Mouse (Mus musculus): Measurements from ENCODE around the gene Large2.

Gene Large2

GRCm38 (mm10) chr2:92374514-92374913, at the start of gene Large2, which contains the start of gene Pex16:
Gene Large2, minus strand, starts transcription at chr2:92374869.
Gene Pex16, plus strand, starts transcription at chr2:92374676.
- peak; percentile 72 for DNase-seq

DNA sequence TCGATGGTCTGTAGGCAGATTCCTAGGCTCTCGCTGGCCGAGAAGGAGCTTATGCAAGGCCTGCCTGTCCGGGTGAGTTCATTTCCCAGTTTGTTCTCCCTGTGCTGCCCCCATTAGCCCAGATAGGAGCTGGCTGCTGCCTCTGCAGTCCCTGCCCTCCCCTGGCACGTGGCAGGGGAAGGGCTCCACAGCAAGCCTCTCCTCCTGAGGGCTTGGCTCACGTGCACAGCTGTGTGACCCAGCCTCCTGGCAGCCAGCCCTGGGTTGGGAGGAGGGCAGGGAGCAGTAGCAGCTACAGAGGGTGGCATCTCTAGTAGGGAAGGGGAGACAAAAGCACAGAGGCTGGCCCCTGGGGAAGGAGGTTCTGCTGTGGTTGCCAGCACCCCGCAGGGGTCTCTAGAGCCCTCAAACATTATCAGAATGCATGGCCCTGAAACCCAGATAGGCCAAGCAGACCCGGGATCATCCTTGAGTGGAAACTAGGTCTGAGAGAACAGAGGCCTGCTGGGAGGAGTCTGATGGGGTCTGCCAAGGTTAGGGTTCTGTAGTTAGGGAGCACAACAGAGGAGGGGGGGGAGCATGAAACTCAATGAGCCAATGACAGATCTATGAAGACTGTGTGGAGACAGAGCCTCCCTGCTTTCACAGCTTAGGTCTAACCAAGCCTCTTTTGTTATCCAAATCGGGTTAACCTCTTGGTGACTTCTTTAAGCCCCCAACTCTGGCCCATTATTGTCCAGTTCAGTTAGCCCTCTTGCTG, 49.2 kb upstream of the Large2 start:
- DNase-seq, result peak; percentile 94

DNA sequence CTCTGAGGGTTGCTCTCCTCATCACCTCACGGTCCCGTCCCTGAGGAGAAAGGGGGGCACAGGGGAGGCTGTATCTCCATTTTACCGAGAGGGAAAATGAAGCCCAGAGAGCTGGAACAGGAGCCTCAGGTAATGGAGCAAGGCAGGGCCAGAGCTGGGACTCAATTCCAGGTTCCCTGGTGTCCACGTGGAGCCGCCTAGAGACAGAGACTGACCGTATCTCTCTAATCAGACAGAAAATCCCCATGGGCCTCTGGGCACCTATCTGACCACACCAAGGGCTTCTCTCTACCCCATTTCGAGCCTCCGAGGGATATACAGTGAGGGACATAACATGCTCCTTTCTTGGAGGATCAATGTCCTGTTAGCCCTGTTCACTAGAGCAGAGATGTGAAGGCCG, 48.5 kb upstream of the Large2 start:
- DNase-seq, result no peak

DNA sequence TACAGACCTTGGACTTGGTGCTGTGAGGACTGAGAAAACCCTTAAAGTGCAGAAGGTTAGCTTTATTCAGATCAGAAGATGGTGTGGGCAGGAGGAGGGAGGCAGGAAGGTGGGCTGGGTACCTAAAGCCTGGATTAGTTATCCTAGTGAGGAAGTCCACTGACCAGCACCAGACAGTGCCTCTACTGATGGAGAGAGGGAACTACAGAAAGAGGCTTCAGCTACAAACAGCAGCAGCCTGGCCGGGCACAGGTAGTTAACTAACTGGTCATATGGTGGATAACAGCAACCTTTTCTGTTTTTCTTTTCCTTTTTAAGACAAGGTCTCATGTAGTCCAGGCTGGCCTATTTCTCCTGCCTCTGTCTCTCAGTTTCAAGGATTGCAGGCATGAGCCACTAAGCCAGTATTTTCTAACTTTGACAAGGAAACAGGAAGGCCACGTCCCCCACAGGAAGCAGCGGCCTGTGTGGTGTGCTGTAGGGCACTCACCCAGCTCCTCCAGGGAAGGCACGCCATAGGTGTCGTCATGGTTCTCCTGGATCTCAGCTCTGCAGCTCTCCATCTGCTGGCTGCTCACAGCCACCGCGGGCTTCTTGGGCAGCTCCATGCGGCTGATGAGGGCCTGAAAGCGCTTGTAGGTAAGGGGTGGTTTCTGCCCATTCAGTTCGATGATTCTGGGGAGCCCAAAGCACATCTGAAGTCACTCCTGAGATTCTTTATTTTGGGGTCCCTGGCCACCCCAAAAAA, 47.9 kb upstream of the Large2 start:
- peak; percentile 68 for DNase-seq

DNA sequence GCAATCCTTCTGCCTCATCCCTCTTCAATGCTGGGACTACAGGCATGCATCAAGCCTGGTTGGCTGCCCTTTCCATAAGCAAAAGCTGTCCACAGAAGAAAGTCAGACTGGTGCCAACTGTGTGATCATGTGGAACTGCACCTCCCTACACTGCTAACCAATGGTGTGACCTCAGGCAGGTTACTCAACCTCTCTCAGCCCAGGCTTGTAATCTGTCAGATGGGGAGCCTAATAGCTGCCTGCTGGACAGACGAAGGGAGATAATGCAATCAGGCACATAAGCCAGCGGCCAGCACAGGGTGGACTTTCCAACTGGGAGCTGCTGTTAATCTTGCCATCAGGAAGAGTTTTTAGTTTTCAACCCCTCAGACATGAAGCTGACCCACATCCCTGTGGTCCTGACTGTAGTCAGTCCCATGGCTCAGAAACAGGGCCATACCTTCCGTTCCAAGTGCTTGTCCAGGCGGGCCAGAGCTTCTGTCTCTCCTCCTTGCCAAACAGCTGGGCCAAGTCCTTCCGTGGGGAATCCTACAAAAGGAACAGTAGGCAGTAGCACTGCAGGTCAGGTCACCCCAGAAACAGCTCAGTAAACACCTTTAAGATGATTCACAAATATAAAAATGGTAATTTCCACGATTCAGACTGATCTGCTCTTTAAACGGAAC, 47.2 kb upstream of the Large2 start:
- DNase-seq, result peak; percentile 44

DNA sequence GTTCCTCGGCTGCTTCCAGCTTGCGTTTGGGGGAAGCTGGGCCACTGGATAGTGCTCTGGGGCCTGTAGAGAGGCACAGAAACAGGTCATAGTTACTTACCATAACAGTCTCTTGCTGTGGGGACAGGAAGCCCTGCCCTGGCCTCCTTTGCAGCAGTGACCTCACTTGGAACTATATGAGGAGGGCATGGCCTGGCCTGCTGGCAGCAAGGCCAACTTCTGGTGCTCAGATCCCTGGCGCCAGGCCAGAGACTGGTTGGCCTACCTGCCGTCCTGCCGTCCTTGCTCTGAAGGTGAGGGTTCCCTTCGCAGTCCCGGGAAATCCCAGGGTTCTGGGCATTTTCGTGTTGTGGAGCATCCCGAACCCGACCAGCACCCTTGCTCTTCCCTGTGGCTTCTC, 37.0 kb upstream of the Large2 start:
- peak; percentile 88 for DNase-seq

DNA sequence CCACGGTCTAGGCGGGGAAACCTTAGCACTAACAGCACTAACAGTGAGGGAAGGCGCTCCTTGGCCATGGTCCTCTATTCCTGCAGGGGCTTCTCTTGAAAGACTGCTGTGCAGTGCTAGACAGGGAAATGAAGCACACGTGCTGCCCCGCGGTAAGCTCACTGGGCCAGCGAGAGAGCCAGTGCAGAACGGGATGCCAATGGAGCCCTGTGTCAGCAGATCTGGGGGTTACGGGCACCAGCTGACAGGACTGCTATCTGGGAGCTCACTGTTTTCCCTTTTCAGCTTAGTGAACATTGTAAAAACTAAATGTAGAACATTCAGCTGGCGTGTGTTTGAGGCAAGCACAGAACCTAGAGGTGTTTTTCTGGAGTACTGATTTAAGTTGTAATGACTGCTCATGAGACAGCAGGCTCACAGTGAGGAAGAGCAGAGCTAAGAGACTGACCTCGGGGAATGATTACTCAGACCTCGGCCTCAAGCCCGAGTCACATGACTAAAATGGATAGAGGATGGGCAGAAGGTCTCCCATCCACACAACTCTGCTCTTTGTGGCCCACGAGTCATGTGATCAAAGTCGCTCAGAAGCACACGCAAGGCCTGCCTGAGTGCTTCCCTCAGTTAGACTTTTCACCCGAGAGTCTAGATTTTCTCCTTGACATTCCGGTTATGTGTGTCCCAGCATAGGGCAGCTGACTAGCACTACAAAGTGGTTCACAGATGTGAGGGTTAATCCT, 33.8 kb upstream of the Large2 start:
- no peak for DNase-seq

DNA sequence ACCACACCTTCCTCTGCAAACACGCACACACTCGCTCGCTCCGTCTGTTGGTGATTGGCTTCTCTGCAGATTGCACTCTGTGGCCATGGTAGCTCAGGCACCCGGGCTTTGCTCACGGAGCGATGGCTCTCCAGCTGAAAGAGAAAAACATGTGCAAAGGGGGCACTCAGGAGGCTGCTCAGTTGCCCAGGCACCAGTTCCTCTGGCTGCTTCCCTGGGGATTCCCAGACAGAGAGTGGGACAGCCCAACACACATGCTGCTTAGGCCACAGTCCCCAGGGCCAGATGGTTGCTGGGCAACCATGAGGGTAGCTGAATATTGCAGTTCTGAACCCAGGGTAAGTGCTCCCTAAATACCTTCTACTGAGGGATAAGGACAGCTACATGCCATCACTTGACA, 31.0 kb upstream of the Large2 start:
- DNase-seq, result peak; percentile 41

DNA sequence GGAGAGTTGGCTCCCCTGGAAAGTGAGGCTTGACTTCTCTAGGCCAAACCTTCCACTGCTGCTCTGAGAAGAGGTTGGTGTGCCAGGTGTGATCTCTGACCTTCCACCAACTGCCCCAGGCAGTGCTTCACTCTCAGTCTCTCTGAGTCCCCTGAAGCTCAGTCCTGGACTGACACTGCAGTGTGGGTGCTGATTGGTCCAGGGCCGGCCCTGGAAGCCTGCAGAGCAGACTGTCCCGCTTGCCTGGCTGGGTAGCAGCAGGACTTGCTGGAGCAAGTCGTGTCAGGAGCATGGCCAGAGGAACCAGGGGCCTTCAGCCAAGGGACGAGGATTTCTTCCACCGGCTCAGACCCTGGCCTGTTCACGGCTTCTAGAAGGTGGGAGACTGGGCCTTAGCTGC, 30.1 kb upstream of the Large2 start:
- DNase-seq, result peak; percentile 58

DNA sequence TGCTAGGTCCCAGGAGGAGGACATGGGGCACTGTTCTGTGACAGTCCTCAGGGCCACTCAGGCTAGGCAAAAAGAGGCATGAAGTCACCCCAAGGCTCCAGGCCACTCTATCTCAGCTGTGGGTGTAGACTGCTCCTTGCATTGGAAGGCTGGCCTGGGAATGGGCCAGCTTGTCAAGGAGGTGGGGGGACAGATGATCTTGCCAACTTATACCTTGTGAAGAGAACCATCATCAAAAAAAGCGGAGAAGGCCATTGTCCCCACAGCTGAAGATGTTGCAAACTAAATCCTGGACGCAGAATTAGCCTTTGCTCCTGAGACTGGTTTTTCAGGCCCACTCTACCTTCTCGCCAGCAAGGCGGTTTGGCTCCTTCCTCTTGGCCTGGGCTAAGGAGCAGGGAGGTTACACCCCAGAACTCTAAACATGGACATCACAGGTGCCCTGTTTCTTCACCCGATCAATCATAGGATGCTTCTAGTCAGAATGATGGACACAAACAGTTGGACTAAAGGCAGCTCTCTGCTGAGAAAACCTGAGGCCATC, 29.2 kb upstream of the Large2 start:
- DNase-seq, result peak; percentile 61

GRCm38 (mm10) chr2:92402591-92403326, 28.1 kb upstream of the Large2 start:
- peak; percentile 94 for DNase-seq

DNA sequence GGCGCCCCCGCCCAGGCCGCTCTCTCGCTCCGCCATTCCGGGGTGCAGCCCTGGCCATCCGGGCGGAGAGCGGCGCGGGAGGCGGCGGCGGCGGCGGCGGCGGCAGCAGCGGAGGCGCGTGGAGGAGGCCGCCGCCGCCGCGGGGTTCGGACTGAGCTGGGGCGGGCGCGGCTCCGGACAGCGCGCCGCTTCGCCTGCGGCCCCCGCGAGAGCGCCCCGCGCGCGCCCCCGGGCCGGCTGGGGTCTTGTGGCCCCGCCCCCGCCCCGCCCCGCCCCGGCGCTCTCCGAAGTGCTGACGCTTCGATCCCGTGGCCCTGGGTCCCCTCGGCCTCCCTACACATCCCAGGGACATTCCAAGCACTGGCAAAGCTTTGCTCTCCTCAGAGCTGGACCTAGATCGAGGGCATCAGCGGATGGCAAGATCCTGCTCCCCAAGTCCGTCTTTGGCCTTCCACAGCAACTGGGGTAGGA, 26.5 kb upstream of the Large2 start, which contains the start of gene Mapk8ip1:
Gene Mapk8ip1, minus strand, starts transcription at position 173 of the 471 bp plus-strand sequence.
- peak; percentile 74 for DNase-seq

GRCm38 (mm10) chr2:92400682-92401081, 26.0 kb upstream of the Large2 start:
- DNase-seq, result peak; percentile 72

GRCm38 (mm10) chr2:92399877-92400276, 25.2 kb upstream of the Large2 start:
- peak; percentile 51 for DNase-seq

DNA sequence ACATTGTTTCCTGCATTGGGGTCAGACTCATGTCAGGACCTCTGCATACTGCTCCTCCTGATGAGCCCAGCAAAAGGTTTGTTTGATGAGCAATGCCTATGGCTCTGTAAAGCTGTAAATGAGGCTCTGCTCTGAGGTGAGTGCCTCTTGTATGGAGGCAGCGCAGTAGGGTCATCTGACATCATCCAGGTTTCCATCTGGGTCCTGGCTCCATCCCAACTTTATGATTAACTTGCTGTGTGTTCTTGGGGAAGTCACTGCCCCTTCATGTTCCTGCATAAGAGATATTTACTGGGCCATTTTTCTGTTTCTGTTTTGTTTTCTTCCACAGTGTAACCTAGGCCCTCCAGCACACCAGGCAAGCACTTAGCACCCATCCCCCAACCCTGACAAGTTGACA, 22.8 kb upstream of the Large2 start:
- peak; percentile 52 for DNase-seq

DNA sequence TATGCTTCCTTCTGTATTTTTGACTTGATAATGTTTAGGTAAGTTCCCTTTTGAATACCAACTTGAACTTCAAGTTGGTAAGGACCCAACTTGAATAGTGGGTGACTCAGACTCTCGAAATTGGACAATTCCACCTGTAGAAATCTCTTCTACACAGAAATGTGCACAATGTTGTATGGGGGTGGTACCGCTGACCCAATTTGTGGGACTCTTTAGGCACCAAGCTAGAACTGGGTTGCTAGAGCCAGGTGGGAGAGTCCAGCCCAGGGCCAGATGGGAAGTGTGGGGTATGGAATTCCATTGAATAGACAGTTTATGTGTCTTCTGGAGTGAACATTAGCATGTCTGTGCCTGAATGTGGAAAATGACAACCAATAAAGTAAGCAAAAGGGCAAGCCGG, 20.9 kb upstream of the Large2 start:
- DNase-seq, result no peak

GRCm38 (mm10) chr2:92392318-92393264, 17.9 kb upstream of the Large2 start:
- peak; percentile 69 for DNase-seq

DNA sequence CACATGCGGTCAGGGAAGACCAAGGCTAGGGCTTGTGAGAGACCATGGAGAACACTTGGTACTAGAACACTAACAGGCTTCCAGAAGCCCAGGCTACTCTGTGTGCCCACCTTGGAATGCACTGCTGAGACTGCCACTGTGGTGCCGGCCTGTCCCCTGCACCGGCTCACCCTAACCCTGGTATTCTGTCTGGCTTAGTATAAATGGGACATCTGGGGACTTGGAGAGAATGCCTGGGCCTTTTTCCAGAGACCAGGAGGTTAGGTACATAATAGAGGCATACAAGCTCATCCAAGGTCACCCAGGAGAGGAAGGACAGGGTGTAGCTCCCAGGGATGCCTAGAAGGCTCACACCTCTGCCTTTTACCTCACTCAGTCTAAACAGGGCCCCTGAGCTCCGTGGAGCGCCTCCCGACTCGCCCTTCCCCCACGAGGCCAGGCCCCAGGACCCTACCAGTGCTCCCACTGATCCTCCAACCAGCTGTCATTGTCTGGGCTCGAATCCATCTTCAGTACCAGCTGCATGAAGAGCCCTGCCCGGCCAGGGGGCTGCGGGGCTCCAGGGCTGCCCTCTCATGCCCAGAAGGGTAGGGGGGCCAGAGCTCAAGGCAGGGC, 17.1 kb upstream of the Large2 start:
- DNase-seq, result peak; percentile 64

GRCm38 (mm10) chr2:92391116-92391515, 16.4 kb upstream of the Large2 start:
- peak; percentile 82 for DNase-seq

Data from cerebellum, adult 11-12 months (tissue).